Mouse (Mus musculus) stomach, postnatal 0 days (tissue): ENCODE measurements at regions not wholly inside any gene's neighbourhood (a gene's known extent, or its start where the extent isn't known, plus 50 kb on each side); places are given as distances from the start of the nearest gene placed in this dataset.

ENCODE experiments used
- CTCF ChIP-seq: IDR thresholded peaks from 2 replicates; pipeline ENCODE4 v1.5.1; 2016; ENCODE audit warnings: antibody characterized with exemption, low read depth, mild to moderate bottlenecking, moderate library complexity
- EP300 ChIP-seq: optimal IDR thresholded peaks from 2 replicates; pipeline ENCODE3; 2016; ENCODE audit warnings: antibody characterized with exemption

GRCm38 (mm10) chr1:4722333-4722931 lies 85.3 kb upstream of the Gm37988 start:
- TF ChIP-seq CTCF (no peak), EP300 (no peak)
